Mouse (Mus musculus): Measurements from ENCODE around the gene Ccnf.

The Ccnf gene

DNA sequence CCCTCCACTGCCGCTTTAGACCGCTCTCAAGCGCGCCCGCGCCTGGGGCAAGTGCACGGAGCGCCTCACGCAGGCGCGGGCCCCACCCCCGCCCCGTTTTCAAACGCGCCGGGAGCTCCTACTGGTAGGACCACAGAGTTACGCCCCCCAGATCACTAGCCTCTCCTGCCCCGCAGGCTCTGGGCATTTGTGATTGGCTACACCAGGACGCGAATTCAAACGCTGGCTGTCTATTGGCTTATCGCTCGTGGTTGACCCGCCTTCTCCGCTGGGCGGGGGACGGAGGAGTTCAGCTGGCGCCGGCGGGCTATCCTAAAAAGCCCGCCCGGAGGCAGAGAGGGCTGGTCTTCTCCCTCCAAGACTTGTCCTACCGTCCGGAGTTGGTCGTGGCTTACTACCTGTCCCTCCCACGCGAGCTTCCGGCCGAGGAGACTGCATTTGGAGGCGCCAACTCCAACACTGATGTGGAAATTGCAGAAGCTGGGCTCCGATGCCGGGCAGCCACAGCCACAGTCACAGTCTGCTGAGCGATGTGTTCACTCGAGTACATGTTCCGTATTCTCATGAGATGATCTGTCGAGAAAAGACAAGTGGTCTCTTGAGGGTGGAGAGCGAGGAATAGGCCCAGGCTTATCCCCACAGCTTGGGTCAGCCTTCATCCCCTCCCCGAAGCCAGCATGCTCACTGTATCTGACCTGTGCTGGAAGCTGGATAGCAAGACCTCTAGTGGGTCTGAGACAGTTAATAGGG lies at the start of gene Ccnf:
Gene Ccnf (minus strand): TSS at position 165 of the 750 bp plus-strand sequence.
- DNase-seq (ENCODE audit: low read depth, low spot score), result peak; percentile 98

DNA sequence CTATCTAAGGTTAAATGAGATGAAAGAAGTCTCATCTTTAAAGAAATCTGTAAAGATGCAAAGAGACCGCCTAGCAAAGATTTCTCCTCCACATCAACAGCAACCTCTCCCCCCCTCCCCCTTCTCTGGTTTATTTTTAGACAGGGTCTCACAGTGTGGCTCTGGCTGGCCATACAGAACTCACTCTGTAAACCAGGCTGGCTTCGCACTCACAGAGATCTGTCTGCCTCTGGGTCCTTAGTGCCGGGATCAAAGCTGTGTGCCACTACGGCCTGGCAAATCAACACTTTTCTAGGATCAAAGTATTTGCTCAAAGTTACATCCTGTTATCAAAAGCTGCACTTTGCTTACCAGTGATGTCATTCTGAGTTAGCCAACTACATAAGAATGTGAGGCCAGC lies 49.4 kb upstream of the Ccnf start:
- DNase-seq (ENCODE audit: low read depth, low spot score), result no peak

DNA sequence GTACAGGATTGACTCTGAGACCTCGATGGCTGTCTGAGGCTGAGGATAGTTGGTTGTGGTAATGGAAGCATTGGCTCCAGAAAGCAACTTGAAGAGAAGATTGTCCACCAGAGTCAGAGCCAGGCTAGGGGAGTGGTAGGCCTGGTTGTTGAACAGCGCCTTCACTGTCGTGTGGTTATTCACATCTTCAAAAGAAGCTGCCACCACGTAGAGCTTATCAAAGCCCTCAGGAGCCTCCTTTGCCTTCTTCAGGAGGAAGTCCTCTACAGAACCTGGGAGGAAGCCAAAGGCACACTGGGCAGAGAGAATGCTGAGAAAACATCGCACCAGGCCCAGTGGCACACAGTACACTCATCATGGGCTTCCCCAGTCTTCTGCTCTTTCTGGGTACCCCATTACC lies 38.1 kb upstream of the Ccnf start:
- no peak for DNase-seq (ENCODE audit: low read depth, low spot score)

DNA sequence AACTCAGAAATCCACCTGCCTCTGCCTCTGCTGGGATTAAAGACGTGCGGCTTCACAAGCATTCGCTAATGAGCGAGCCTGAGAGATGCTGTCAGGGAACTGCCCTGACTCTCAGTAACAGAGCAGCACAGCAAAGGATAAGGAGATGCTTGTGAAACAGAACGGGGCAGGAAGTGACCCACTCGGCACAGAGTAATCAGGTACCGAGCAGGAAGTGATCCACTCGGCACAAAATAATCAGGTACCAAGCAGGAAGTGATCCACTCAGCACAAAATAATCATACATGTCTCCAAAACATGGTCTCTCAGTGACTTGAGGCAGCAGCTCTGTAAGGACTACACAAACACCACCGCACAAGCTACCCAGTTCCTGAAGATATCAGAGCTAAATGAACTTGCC lies 37.2 kb upstream of the Ccnf start:
- DNase-seq (ENCODE audit: low read depth, low spot score), result no peak

DNA sequence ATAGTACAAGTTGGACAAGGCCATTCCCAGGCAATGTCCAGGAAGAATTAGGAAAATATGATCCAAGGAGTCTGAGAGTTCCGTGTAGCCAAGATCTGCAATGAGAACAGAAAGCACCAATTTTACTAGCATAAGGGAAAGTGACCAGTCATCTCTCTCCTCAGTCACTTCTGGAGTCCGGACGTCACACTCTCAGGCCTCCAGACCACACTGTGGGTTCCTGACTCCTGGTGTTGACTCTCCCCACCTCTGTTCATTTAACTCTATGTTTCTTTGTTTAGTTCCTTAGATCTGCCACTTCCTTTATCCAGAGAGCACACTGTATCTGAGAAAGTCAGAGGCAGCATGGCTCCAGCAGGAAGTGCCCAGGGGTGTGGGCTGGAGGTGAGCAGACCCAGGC lies 34.4 kb upstream of the Ccnf start:
- no peak for DNase-seq (ENCODE audit: low read depth, low spot score)

DNA sequence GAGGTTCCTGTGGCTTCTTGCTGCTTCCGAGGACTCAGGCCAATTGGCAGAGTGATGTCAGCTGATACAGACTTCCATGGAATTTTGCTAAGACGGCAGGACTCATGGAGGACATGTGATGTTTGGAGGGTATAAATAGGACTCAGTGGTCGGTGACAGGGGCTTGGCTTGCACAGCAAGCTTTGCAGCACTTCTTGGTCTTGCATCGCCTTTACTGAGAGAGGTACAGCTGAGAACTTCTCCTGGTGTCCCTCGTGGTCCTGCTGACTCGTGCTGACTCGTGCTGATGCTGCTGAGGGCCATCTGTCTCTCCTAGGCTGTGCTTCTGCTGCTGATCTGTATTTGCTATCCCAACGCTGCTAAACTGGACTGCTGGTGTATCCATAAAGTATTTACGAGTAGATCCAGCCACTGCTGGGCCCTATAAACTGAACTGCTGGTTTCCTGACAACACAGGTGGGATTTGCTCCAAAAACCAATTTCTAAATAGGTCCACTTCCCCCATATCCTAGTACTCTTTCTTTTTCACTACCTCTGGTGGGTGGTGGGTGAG lies 32.1 kb upstream of the Ccnf start:
- no peak for DNase-seq (ENCODE audit: low read depth, low spot score)

DNA sequence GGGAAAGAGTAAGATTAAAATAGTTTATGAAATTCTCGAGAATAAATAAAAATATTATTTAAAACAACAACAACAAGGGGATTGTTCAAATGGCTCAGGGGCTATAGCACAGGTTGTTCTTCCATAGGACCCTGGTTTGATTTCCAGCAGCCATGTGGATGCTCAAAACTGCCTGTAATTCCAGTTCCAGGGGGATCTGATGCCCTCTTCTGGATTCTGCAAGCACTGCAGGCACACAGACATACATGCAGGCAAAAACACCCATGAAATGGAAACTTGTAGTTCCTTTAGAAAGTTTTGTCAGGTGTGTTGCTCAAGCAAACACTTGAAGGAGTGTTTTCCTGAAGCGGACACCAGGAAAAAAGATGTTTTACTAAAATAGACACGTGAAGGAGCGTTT lies 31.4 kb upstream of the Ccnf start:
- peak; percentile 6 for DNase-seq (ENCODE audit: low read depth, low spot score)

DNA sequence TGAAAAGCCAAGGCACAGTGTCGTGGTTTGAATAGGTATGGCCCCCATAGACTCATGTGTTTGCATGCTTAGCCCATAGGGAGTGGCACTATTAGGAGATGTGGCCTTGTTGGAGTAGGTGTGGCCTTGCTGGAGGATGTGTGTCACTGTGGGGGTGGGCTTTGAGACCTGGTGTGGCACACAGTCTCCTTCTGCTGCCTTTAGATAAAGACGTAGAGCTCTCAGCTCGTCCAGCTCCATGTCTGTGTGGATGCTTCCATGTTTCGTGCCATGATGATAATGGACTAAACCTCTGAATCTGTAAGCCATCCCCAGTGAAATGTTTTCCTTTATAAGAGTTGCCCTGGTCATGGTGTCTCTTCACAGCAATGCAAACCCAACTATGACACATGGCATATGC lies 28.6 kb upstream of the Ccnf start:
- no peak for DNase-seq (ENCODE audit: low read depth, low spot score)

DNA sequence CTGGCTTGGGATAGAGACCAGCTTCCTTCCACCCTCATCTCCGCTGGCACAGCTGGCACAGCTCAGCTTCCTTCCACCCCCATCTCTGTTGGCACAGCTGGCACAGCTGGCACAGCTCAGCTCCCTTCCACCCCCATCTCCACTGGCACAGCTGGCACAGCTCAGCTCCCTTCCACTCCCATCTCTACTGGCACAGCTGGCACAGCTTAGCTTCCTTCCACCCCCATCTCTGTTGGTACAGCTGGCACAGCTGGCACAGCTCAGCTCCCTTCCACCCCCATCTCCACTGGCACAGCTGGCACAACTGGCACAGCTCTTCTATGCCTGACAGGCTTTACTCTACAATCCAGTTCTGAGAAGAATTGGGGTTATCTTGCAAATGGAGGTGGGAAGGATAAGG lies 15.8 kb upstream of the Ccnf start:
- no peak for DNase-seq (ENCODE audit: low read depth, low spot score)

DNA sequence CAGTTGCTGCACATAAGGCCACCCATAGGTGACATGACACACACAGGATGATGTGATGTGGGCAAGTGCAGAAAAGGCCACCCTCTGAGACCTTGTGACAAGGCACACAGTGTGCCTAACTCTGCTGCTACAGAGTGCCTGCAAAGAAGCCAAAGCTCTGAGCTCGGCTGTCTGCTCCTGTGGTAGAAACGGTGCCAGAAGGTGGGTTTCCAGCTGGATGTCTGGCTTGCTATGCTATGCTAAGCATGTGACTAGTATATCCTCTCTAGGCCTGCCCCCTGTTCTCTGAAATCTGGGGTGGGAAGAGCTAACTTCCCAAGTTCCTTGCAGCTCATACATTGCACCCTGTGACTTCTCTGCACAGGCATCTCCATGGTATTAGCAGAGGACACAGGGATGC lies 13.5 kb upstream of the Ccnf start:
- DNase-seq (ENCODE audit: low read depth, low spot score), result no peak

DNA sequence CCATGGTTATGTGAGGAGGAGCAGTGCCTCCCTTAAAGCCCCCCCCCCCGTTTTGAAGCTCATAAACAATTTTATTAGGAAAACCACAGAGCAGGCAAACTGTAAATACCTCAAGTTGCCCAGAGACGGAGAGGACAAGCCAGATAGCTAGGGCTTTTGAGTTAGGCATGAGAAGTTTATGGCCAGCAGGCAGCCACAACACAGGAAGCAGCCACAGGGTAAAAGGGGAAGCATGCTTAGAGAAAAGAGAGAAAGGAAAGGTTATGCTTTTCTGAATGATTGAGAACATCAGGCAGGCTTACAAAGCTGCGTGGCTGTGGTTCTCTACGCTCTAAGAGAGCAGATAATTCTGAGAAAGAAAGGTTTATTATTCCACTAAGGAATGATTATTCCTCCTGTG lies 9.2 kb upstream of the Ccnf start:
- DNase-seq (ENCODE audit: low read depth, low spot score), result no peak

DNA sequence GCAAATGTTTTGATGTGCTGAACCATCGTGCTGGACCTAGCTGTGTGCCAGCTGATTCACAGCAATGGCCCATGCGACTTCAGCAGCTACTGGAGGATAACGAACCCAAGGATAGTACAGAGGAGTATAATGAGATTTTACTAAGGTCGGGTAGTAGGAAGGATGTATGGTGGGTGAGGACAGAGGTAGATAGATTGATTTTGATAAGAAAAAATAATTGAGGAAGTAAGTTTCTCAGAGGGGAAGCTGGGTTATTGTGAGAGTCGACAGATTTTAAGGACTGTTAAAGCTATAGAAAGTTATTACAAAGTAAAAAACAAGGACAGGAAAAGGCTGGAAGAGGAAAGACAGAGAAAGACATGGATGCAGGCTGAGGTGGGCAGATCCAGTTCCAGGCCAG lies 8.4 kb upstream of the Ccnf start:
- DNase-seq (ENCODE audit: low read depth, low spot score), result no peak

DNA sequence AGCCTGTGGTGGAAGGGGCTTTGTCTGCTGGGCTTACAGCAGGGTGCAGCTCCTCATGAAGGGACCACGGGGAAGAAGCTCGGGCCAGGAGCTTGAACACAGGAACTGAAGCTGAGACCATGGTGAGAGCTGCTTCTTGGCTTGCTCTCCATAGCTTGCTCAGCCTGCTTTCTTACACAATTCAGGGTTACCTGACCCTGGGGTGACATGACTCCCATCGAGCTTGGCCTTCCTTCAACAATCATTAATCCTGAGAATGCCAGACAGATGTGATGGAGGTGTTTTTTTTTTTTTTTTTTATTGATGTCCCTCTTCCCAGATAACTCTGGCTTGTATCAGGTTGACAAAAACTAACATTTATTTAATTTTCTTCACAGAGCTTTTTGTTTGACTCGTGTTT lies 7.7 kb upstream of the Ccnf start:
- no peak for DNase-seq (ENCODE audit: low read depth, low spot score)

DNA sequence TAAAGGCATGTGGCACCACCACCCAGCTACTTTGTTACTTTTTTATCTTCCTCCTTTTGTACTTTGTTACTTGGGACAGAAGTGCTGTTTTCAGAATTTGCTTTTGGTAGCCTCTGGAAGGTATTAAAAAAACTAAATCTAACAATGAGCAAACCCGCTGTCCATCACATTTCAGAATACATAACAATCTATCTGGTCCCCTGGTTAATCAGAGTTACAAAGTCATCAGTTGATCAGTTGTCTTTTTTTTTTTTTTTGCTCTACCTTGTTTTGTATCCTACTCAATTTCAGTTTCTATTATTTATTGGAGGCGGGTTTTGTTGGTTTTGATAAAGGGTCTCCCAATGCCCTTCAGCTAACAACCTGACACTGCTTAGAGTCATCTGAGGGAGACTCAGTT lies 1.0 kb upstream of the Ccnf start:
- no peak for DNase-seq (ENCODE audit: low read depth, low spot score)

DNA sequence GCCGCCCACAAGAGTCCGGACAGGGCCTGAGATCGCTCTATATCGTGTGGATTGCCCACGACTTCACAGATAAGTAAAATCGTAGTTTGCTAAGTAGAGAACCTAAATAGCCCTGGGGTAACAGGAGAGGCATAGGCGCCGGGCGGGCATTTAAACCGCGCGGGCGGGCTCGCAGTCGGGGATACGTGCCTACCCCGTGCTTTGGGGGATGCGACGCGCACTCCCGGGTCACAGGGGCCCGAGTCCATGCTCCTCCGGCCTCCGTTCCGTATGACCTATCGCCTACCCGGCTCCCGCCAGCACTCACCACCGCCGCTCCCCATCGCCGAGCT lies 330 bp downstream of the Ccnf start:
- no peak for DNase-seq (ENCODE audit: low read depth, low spot score)

DNA sequence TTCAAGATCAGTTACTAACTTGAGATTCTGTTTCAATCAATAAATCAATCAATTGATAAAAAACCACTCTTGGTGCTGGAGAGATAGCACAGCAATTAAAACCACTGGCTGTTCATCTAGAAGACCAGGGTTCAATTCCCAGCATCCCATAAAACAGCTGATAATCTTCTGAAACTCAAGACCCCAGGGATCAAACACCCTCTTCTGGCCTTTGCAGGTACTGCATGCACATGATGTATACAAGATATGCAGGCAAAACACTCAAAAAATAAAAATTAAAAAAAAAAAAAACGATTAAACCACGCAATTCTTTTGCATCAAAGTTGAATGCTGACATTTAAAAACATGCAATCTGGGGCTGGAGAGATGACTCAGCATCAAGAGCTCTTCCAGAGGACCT lies 2.6 kb downstream of the Ccnf start:
- no peak for DNase-seq (ENCODE audit: low read depth, low spot score)

DNA sequence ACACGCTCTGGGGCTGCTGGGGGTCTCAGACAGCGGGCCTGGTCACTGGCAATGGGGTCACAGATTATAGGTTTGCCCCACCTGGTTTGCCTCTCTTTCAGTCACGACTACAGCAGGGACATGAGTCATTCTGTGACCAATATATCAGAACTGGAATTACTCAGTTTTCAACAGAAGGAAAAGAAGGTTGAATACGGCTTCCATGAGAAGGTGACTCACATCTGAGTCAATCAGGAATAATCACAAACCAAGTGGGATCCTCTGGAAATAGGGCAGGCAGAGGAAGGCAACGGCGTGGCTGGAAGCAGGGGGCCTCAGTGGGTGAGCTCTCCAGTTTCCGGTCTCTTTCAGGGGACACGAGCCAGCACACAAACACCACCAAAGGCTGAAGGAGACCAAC lies 7.2 kb downstream of the Ccnf start:
- no peak for DNase-seq (ENCODE audit: low read depth, low spot score)

DNA sequence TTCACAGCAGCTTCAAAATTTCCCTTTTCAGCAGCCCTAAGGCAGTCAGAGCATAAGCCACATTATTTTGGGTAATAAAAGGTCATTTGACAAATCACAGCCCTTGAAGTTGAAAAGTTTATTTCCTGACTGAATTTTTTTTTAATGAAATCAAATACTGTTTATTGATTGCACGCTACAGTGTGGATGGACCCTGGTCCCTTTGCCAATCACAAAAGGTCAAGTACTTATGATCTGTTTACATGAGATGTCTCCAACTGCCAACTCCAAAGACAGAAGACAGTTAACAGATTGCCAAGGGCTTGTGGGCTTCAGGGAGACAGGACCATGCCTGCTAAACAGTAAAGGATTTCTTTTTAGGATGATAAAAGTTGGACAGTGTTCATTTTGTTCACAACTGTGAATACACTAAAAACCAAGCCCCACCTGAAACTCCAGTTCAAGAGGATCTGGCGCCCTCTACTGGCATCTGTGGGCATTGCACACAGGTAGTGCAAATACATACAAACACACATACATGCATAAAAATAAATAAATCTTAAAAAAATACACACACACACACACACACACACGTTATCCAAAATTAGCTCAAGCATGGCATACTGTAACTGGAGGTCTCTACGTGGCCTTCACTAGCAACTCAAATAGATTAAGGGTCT lies 7.8 kb downstream of the Ccnf start:
- DNase-seq (ENCODE audit: low read depth, low spot score), result no peak

DNA sequence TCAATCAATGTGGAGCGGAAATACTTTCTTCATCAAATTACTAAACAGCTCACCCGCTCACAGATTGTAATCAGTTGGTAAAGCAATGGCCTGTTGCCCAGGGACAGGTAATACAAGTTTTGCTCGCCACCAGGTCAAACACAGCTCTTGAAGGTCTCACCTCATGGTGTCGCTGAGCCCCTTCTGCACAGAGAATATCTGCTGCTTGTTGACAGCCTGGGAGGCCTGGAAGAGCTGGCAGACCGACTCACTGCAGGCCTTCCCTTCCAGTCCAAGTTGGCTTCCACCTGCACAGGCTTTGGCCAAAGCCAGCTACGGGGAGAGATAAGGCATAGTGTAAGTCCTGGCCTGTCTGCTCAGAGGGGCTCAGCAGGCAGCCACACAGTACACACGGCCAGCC lies 14.4 kb downstream of the Ccnf start:
- DNase-seq (ENCODE audit: low read depth, low spot score), result no peak

DNA sequence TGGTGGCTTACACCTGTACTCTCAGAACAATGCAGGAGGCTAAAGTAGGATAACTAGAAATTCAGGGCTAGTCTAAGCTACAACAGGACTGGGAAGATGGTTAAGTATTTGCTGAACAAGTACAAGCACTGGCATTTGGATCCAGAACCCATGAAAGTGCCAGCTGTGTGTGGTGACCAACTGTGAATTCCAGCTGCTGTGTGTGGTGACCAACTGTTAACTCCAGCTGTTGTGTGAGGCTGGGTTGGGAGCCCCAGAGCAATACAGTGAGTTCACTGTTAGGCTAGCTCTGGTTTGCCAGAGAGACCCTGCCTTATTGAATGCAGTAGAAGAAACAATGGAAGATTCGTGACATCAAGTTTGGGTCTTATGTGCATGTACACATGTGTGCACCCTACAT lies 14.8 kb downstream of the Ccnf start:
- no peak for DNase-seq (ENCODE audit: low read depth, low spot score)

DNA sequence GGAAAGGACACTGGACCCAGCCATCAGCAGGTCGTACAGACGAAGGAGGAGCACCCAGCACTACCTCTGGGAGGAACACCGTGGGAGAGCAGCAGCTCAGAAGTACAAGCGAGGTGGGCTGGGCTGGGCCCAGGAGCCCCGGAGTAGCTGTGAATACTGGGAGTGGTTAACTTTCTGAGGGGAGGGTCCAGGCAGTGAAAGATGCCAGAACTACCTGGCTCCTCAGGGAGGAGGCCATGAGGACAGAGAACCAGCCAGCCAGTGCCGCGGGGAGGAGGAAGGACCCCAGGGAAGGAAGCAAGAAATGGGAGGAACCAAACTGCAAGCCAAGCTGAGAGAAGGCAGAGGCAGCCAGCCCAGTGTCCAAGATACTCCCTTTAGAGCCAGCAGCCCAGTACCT lies 23.3 kb downstream of the Ccnf start:
- no peak for DNase-seq (ENCODE audit: low read depth, low spot score)

DNA sequence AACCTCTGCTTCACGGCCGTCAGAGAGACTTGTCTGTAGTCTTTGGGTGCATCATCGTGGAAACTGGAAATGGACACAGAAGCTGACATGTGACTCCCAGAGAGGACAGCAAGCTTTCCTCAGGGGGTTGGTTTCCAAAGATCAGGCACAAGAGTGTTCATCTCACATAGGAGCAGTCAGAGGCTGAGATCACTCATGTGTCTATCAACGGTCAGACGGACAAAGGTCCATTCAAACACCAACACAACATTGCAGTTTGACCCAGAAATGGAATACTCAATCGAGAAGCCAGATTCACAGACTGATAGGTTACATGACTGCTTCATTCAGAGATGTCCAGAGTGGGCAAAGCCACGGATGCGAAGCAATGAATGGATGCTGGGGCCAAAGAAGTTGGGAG lies 24.6 kb downstream of the Ccnf start:
- DNase-seq (ENCODE audit: low read depth, low spot score), result no peak

DNA sequence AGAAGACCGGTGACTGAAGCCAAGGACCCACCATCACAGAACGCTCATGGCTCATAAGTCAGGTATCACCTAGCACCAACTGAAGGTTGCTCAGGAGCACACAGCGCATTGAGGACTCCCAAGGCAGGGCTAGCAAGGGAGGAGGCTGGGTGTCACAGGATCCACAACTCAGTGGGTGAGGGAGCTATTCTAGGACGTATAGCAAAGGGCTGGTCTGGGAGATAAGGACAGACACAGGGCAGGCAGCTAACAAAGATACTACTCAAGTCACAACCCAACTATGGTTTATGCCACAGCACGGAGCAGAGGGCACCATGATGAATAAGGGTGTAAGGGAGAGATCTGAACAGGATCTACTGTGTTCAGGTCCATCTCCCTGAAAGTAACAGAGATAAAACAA lies 25.4 kb downstream of the Ccnf start:
- no peak for DNase-seq (ENCODE audit: low read depth, low spot score)

DNA sequence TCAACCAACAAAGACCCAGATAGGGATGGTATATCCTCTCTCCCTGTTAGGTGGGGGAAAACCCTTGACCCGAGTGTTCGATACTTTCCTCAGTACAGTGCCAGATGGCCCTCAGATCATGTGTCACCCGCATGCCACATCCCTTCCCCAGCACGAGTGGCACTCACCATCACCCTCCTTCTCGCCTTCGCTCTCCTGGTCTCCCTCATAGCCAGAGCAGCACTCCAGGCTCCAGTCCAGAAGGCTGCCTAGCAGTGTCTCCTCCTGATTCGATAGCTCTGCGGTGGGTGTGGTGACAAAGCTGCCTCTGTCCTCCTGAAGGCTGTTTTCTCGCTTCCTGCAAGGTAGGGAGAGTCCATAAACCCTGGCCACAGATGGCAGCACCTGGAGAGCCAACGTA lies 26.5 kb downstream of the Ccnf start:
- DNase-seq (ENCODE audit: low read depth, low spot score), result no peak

Measured in c-Kit-negative CD71-positive TER-119-positive erythroid progenitor cells, embryonic 14.5 days (primary cell).